Mouse (Mus musculus) heart, postnatal 4 days (tissue): ENCODE results near the gene Sarm1. TPM values are rescaled to one million over a fixed set of nuclear protein-coding genes. Genes with fewer than 3 reads are reported as not detected.

ENCODE experiments used
- DNase-seq: peaks from one replicate; pipeline ENCODE4 v3.0.0; 2021
- total RNA-seq, 2 experiments: library from RNA; stranded (reverse); gene quantifications; 2 replicates each; pipeline ENCODE4 v1.2.3; 2021

The Sarm1 gene
- total RNA-seq, 2 experiments from 2014 or later, result 0.12 to 0.27 TPM

DNA sequence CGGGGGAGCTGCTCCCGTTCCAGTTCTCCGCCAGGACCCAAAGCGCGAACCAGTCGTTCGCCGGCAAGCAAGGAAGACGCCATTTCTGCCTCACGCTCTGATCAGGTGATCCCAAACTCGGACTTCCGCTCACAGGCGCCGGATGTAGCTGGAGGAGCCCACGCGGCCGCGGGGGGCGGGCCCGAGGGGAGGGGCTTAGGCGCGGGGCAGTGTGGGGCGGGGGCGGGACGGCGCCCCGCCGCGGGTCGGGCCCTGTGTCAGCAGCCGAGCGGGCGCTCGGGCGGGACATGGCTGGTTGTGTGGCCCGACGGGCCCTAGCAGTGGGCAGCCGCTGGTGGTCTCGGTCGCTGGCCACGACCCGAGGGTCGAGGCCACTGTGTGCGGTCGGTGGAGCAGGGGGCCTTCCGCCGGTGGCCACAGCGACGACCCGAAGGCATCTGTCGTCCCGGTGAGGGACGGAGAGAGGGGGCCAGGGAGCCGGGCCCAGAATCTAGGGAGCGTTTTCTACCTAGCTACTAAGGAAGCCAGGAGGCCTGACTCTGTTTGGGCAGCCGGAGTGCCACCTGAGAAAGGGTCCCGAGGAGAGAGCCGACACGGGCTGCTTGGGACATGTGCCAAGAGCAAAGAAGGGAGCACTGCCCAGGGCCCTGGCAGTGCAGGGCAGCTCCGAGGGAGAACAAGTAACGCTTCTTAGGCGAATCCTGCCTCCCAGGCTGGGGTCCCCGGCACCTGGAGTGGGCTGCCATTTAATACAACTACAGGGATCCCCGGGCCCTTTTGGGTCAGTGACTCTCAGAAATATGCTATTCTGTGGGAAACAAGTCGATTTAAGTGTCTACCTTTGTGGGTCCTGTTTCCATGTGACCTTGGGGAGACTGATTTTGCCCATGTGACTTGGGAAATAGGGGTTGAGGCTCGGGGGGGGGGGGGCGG, 14.7 kb upstream of the Sarm1 start, which contains the start of the genes Tmem199 and Poldip2:
Gene Tmem199, minus strand, starts transcription at position 148 of the 933 bp plus-strand sequence.
Gene Poldip2, plus strand, starts transcription at position 169 of the 933 bp plus-strand sequence.
- peak; percentile 92 for DNase-seq

DNA sequence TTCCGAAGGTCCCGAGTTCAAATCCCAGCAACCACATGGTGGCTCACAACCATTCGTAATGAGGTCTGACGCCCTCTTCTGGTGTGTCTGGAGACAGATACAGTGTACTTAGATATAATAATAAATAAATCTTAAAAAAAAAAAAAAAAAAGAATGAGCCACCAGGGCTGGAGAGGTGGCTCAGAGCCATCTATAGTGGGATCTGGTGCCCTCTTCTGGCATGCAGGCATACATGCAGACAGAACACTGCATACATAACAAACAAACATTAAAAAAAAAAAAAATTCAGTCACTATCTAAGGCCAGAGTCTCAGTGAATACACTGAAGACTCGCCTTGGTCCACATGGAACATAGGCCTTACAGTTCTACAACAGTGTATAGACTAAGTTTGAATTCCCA, 11.6 kb upstream of the Sarm1 start:
- no peak for DNase-seq

- no peak for DNase-seq
Observed at GRCm38 (mm10) chr11:78505430-78505829, 7.9 kb upstream of the Sarm1 start.

DNA sequence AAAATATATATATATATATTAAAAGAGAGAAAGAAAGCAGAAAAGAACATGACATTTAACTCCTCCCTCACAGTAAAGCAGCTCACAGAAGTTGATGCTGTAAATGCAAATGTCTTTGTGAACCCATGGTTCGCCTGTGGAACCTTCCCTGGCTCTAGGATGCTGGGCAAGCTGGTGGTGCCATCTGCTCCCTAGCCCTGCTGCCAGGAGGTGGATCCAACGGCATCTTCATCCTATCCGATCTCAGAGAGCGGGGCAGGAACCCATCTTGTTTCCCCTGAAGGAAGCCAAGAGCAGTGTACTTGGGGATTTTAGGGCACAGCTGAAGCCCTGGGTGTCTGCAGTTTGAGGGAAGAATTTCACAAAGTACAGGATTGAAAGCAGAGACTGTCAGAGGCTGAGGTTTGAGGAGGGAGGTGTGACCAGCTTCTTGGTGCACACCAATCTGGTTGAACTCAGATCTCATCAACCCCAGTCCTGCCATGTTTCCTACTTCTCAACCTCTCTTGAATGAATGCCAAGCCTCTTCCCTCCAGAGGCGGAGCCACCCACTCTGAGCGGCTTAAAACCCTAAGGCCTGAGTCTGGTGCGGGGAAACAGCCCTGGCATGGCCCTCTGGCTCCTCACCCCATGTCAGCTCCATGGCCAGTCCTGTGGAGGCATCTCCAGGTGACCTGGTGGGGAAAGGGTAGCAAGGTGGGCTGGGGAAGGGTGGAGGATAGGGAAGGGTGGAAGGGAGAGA, 5.5 kb upstream of the Sarm1 start, which contains the start of gene Sebox:
Gene Sebox, plus strand, starts transcription at position 539 of the 742 bp plus-strand sequence.
- DNase-seq, result no peak

DNA sequence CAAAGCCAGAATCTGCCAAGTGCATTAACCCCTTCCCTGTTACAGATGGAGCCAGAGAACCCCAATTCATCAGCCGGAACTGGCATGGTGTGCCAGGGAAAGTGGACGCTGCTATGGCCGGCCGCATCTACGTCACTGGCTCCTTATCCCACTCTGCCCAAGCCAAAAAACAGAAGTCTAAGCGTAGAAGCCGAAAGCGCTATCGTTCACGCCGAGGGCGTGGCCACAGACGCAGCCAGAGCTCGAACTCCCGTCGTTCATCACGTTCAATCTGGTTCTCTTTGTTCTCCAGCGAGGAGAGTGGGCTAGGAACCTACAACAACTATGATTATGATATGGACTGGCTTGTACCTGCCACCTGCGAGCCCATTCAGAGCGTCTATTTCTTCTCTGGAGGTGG, 4.0 kb upstream of the Sarm1 start:
- DNase-seq, result no peak

GRCm38 (mm10) chr11:78500623-78501202, 3.2 kb upstream of the Sarm1 start:
- no peak for DNase-seq

DNA sequence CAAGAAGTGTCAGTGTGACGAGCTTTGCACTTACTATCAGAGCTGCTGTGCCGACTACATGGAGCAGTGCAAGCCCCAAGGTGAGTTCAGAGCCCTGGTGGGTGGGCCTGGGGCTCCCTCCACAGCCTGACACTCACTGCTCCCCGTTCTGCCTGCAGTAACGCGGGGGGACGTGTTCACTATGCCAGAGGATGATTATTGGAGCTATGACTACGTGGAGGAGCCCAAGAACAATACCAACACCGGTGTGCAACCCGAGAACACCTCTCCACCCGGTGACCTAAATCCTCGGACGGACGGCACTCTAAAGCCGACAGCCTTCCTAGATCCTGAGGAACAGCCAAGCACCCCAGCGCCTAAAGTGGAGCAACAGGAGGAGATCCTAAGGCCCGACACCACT, 2.0 kb upstream of the Sarm1 start:
- no peak for DNase-seq

GRCm38 (mm10) chr11:78499004-78499403, 1.4 kb upstream of the Sarm1 start, which contains the start of gene Vtn:
Gene Vtn (plus strand): TSS chr11:78499091.
- no peak for DNase-seq

DNA sequence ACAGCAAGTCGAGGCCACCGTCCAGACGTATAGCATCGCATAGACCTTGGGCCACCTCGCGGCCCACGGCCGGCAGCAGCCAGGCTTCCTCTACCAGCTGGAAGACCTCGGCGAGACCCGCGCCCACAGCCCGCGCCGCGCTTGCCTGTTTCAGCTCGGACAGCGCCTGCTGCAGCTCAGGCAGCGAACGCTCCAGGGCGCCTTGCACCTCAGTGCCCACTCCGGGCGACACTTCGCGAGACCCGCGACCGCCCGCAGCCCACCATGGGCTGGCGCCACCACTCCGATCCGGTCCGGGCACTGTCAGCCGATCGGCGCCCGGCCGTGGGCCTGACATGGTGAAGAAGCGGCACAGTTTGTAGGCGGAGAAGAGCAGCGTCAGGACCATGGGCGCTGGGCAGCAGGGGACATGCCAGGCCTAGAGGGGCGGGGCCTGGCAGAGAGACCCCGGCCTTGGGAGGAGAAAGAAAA, 448 bp downstream of the Sarm1 start:
- DNase-seq, result peak; percentile 22

DNA sequence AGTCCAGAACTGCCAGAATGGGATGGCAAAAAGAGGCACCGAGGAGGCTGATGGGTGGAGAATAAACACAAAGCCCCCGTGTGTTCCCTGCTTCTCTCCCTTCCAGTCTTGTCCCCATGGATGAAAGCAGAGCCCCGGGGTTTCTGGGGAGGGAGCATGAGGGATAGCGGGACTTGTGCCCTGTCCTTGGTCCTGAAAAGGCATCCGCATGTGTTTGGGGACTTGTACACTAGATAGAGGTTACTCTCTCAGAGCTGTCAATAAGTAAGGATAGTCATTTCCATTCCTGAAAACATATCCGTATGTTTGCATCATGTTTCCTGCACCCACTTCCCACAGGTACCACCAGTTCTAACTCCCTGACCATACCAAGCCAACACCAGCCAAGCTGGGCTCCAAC, 1.6 kb downstream of the Sarm1 start:
- peak; percentile 75 for DNase-seq

DNA sequence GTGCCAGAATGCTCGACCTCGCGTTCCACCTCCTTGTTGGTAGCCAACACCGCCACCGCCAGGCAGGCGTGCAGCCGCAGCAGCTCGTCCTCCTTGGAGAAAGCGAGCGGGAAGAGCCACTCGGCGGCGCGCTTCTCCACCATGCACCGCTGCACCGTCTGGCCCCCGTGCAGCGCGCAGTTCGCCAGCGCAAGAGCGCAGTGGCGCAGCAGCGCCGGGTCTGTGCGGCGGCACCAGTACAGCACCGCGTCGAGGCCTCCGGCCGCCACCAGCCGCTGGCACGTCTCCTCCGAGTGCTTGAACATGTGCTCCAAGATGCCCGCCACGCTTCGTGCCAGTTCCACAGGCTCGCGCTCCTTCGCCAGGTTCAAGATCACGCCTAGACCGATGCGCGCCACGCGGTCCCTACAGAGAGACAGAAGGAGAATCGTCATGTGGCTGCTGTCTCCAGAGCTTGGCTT, 6.7 kb downstream of the Sarm1 start:
- peak; percentile 29 for DNase-seq

- peak; percentile 78 for DNase-seq
Observed at GRCm38 (mm10) chr11:78488168-78488567, 9.4 kb downstream of the Sarm1 start.

GRCm38 (mm10) chr11:78483639-78484038, 13.9 kb downstream of the Sarm1 start:
- DNase-seq, result no peak

DNA sequence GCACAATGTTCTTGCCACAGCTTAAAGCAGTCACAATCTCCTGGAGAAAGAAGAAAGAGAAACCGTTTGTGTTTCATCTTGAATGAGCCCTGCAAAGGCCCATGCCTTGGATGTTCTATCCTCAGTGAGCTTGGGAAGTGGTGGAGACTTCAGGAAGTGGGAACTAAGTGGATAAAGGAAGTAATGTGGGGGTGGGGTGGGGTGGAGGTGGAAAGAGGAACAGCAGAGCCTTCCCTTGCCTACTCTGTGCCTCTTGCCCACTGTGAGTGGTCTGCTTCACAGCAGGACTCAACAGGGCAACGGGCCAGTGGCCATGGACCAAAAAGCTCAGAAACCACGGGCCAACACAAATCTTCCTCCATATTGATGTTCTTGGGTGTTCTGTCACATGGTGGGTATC, 22.3 kb downstream of the Sarm1 start:
- DNase-seq, result no peak

DNA sequence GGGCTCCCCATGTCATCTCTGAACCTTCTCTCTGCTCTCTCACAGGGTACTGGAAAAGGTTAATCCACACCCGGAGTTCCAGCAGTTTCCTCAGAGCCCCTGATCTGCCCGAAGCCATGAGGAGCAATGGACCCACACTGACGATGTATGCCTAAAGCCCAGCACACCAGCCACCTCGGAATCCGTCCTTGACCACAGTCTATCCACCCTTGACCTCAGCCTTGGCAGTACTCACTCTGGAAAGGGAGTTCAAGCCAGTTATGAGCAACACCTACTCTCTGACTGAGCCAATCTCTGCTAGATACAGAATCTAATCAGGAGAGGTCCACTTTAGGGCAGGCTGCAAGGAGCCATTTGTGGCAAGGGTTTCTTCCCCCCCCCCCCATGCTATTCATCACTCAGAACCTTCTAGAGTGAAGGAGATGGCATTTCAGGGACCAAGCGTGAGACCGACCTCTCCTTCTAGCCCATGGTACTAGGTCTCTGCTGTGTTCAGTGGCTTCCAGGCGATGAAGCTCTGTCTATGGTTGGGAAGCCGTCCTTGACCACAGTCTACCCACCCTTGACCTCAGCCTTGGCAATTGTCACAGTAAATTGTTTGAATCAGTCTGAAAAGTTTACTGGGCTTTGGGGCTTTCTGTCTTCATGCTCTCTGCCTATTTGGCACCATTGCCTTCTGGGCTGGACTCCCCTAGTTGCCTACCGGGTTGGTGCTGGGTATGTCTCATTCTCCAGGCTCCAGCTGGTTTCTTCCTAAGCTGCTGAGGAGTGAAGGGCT, 26.0 kb downstream of the Sarm1 start:
- no peak for DNase-seq

GRCm38 (mm10) chr11:78467932-78468331, 29.6 kb downstream of the Sarm1 start:
- no peak for DNase-seq

- DNase-seq, result no peak
Observed at GRCm38 (mm10) chr11:78467515-78467914, 30.0 kb downstream of the Sarm1 start.

- DNase-seq, result no peak
Observed at GRCm38 (mm10) chr11:78466242-78466912, 31.2 kb downstream of the Sarm1 start.

GRCm38 (mm10) chr11:78465568-78466180, 31.9 kb downstream of the Sarm1 start, which contains the start of gene Slc46a1:
Gene Slc46a1 (plus strand): TSS chr11:78465697.
- peak; percentile 91 for DNase-seq

- no peak for DNase-seq
Observed at GRCm38 (mm10) chr11:78465116-78465515, 32.4 kb downstream of the Sarm1 start.
